Mouse (Mus musculus) stomach, postnatal 0 days (tissue): ENCODE results near the gene Slco1a5. TPM values are rescaled to one million over a fixed set of nuclear protein-coding genes. Genes with fewer than 3 reads are reported as not detected.

ENCODE experiments used
- ATAC-seq: fragments of 200-750 bp; cut with Nextera tagmentation; 2 replicates; pipeline ENCODE4 v1.8.0; 2017; ENCODE audit not compliant: low FRiP score, low TSS enrichment
- DNase-seq: peaks from one replicate; pipeline ENCODE4 v3.0.0-alpha.2; 2016; ENCODE audit warnings: low spot score
- H3K27ac ChIP-seq: fragments of 300-500 bp; sonication (generic); replicated peaks from 2 replicates; pipeline ENCODE4 v1.5.1; 2014; ENCODE audit warnings: mild to moderate bottlenecking, control low read depth
- H3K27me3 ChIP-seq: fragments of 300-500 bp; sonication (generic); 2 replicates; pipeline ENCODE4 v1.6.1; 2014; ENCODE audit warnings: low read length; ENCODE audit not compliant: control insufficient read depth, insufficient read depth
- H3K36me3 ChIP-seq: fragments of 300-500 bp; sonication (generic); 2 replicates; pipeline ENCODE4 v1.6.1; 2014; ENCODE audit warnings: low read length, mixed read lengths; ENCODE audit not compliant: control insufficient read depth, insufficient read depth
- H3K4me1 ChIP-seq: fragments of 300-500 bp; sonication (generic); replicated peaks from 2 replicates; pipeline ENCODE4 v1.6.1; 2014; ENCODE audit warnings: antibody characterized with exemption; ENCODE audit not compliant: control insufficient read depth, insufficient read depth
- H3K4me2 ChIP-seq: fragments of 300-500 bp; sonication (generic); replicated peaks from 2 replicates; pipeline ENCODE4 v1.6.1; 2014; ENCODE audit warnings: low read depth, mild to moderate bottlenecking, control low read depth, moderate library complexity
- H3K4me3 ChIP-seq: fragments of 300-500 bp; sonication (generic); 2 replicates; pipeline ENCODE4 v1.5.1; 2014; ENCODE audit warnings: low read depth, low read length, control low read depth
- H3K9ac ChIP-seq: fragments of 300-500 bp; sonication (generic); 2 replicates; pipeline ENCODE4 v1.6.1; 2014; ENCODE audit warnings: mild to moderate bottlenecking, low read length, control low read depth, mixed read lengths
- H3K9me3 ChIP-seq: fragments of 300-500 bp; sonication (generic); 2 replicates; pipeline ENCODE4 v1.6.1; 2016; ENCODE audit warnings: low read length; ENCODE audit not compliant: control insufficient read depth
- CTCF ChIP-seq: IDR thresholded peaks from 2 replicates; pipeline ENCODE4 v1.5.1; 2016; ENCODE audit warnings: antibody characterized with exemption, low read depth, mild to moderate bottlenecking, moderate library complexity
- EP300 ChIP-seq: optimal IDR thresholded peaks from 2 replicates; pipeline ENCODE3; 2016; ENCODE audit warnings: antibody characterized with exemption
- WGBS: fragments of 180-500 bp; shearing (Covaris S2); extraction: QIAGEN DNeasy Blood & Tissue Kit; methylation state at CpG from one replicate; pipeline ENCODE4 v1.1.7; 2014; 5-methylcytosine and 5-hydroxymethylcytosine counted together
- polyA plus RNA-seq: library from polyadenylated mRNA; unstranded; fragments of >200 nt; fragmentation: Nextera tagmentation; extraction: Ambion mirVana; gene quantifications from 2 replicates; pipeline ENCODE4 v1.2.1, GENCODE M21; 2015

Slco1a5 gene
- polyA plus RNA-seq, 1 experiment from 2014 or later: 1.6 TPM

- TF ChIP-seq CTCF (no peak), EP300 (no peak)
- Histone ChIP-seq H3K27me3 (no peaks in the 10 kb centered on the region), H3K36me3 (no peaks in the 10 kb centered on the region), H3K27ac (no peak overlapping the region), H3K4me3 (no peak overlapping the region), H3K9me3 (no peaks in the 10 kb centered on the region), H3K4me1 (no peaks in the 10 kb centered on the region), H3K4me2 (no peak overlapping the region), H3K9ac (no peak overlapping the region)
- ATAC-seq (no peak), DNase-seq (no peak)
- 91% methylated on average over 8 of the region's 8 CpGs for WGBS
Measured at GRCm38 (mm10) chr6:142194245-142194644, 128.5 kb downstream of the Slco1a5 start.

DNA sequence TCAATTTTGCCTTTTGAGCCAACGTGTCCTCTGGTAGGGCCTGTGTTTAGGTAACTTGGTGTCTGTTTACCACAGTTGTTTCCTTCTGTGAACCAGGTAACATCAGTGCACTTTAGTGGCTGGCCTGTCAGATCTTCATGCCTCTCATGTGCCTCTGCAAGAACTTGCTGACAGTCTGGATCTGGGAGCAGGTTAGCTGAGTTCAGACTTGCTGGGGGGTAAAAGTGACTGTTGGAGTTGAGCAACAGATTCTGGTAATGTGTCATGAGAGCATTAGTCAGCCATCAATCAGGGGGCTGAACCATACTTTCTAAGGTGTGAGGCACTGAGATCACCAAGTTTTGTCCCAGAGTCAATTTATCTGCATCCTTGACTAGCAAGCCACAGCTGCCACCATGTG lies 130.8 kb downstream of the Slco1a5 start:
- WGBS: 54% methylated on average over 1 of the region's 1 CpGs
- no peak overlapping the region for H3K4me3 ChIP-seq
- H3K9ac ChIP-seq: no peak overlapping the region
- ATAC-seq: no peak
- H3K36me3 ChIP-seq: no peaks in the 10 kb centered on the region
- no peak overlapping the region for H3K27ac ChIP-seq
- no peaks in the 10 kb centered on the region for H3K27me3 ChIP-seq
- H3K4me2 ChIP-seq: no peak overlapping the region
- no peaks in the 10 kb centered on the region for H3K4me1 ChIP-seq
- TF ChIP-seq CTCF: no peak
- TF ChIP-seq EP300: no peak
- no peaks in the 10 kb centered on the region for H3K9me3 ChIP-seq
- no peak for DNase-seq

DNA sequence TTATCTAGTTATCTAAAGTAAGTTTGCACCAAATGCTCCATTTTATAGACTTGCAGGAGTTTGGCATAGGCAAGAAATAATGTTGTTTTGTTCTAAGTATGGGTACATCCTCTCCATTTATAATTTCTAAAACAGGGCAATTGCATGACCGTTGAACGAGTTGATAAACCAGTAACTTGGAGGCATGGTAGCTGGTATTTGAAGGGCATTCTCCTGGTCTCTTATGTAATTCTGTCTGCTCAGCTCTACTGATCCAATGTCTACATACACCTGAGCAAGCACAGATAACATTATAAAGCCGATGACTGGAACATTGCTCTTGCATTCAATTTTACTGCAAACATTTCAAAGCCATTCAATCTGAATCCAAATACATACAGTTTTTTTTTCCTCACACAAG lies 135.4 kb downstream of the Slco1a5 start:
- no peaks in the 10 kb centered on the region for H3K27me3 ChIP-seq
- H3K4me2 ChIP-seq: no peak overlapping the region
- ATAC-seq (no peak), DNase-seq (no peak)
- no peak for TF ChIP-seq CTCF
- TF ChIP-seq EP300: no peak
- H3K4me3 ChIP-seq: no peak overlapping the region
- no peak overlapping the region for H3K27ac ChIP-seq
- H3K36me3 ChIP-seq: no peaks in the 10 kb centered on the region
- no peaks in the 10 kb centered on the region for H3K9me3 ChIP-seq
- WGBS: 52% methylated on average over 3 of the region's 3 CpGs
- H3K9ac ChIP-seq: no peak overlapping the region
- H3K4me1 ChIP-seq: no peaks in the 10 kb centered on the region

GRCm38 (mm10) chr6:142185868-142186415 lies 136.8 kb downstream of the Slco1a5 start:
- DNase-seq (no peak), ATAC-seq (no peak)
- Histone ChIP-seq H3K36me3 (no peaks in the 10 kb centered on the region), H3K9me3 (no peaks in the 10 kb centered on the region), H3K27ac (no peak overlapping the region), H3K4me3 (no peak overlapping the region), H3K4me2 (no peak overlapping the region), H3K4me1 (no peaks in the 10 kb centered on the region), H3K27me3 (no peaks in the 10 kb centered on the region), H3K9ac (no peak overlapping the region)
- TF ChIP-seq EP300 (no peak), CTCF (no peak)
- 78% methylated on average over 2 of the region's 2 CpGs for WGBS

Other genes with a start within 250 kb of the Slco1a5 start
- 0.11 and 0.13 TPM in 2 replicates for gene Slco1a6, start 114.5 kb downstream of the Slco1a5 start, polyA plus RNA-seq
- 0.87 and 1.7 TPM in 2 replicates for gene Iapp, start 24.6 kb downstream of the Slco1a5 start, polyA plus RNA-seq
- gene Pyroxd1, start 22.7 kb upstream of the Slco1a5 start, polyA plus RNA-seq: 24.5 and 24.7 TPM in 2 replicates
- gene Recql, start 64.1 kb upstream of the Slco1a5 start, polyA plus RNA-seq: 11.7 TPM in 2 replicates
- 62.2 and 68.5 TPM in 2 replicates for gene Golt1b, start 64.2 kb upstream of the Slco1a5 start, polyA plus RNA-seq
- 0.49 and 0.64 TPM in 2 replicates for gene Spx, start 90.5 kb upstream of the Slco1a5 start, polyA plus RNA-seq
- gene Gys2, start 150.1 kb upstream of the Slco1a5 start, polyA plus RNA-seq: 0.07 and 0.58 TPM in 2 replicates
- gene Ldhb, start 185.0 kb upstream of the Slco1a5 start, polyA plus RNA-seq: 151 and 174 TPM in 2 replicates
- 44.6 and 45.4 TPM in 2 replicates for gene Kcnj8, start 248.6 kb upstream of the Slco1a5 start, polyA plus RNA-seq